Comparison of ENCODE assay signal across 13 mouse cellular contexts in the genomic region with DNA sequence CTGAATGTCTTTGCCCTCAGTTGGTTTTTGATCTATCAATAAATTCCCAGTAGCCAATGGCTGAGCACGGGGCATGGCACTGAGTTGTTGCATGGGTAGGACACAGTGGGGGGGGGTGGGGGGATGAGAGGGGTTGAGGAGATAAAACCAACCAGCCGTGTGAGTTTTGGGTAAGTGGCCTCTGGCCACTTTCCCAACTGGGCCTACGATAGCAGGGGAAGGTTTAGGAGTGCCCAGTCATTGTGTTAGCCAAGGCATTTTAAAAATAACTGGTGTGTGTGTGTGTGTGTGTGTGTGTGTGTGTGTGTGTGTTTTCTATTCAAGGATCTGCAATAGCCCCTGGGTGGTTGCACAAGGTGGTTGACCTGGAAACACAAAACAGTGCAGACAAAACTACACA. TPM values are rescaled to one million over a fixed set of nuclear protein-coding genes. Genes with fewer than 3 reads are reported as not detected.
DNase-seq lines count a peak whose midpoint lies in the region; ATAC-seq and TF ChIP-seq lines count a peak whose summit lies in the region.
"Had no signal": no experiment of that assay in that cellular context is flagged by ENCODE, and none has a peak within 500 bp of the region (broad histone marks: within the 10 kb centered on the region; RNA-seq: fewer than 3 reads in every experiment).

No protein-coding gene starts in this region.

- H3K27ac ChIP-seq in forebrain, embryonic 11.5 days (ENCODE audit: low read depth, low read length): no peak overlapping the region
- no peak overlapping the region for H3K27ac ChIP-seq in forebrain, embryonic 14.5 days (ENCODE audit: low read depth, low read length)
- no peak overlapping the region for H3K27ac ChIP-seq in neural tube, embryonic 12.5 days
- H3K27ac ChIP-seq in stomach, postnatal 0 days (replicated peaks): no peak overlapping the region

- 10% methylated on average over 3 of the region's 3 CpGs for WGBS in forebrain, embryonic 11.5 days
- 14% methylated on average over 3 of the region's 3 CpGs for WGBS in forebrain, embryonic 14.5 days
- 11% methylated on average over 3 of the region's 3 CpGs for WGBS in neural tube, embryonic 12.5 days
- WGBS in stomach, postnatal 0 days: 14% methylated on average over 3 of the region's 3 CpGs

- H3K9ac ChIP-seq in forebrain, embryonic 11.5 days (ENCODE audit: low read length): no peak overlapping the region
- no peak overlapping the region for H3K9ac ChIP-seq in forebrain, embryonic 14.5 days (ENCODE audit: low read length)
- no peak overlapping the region for H3K9ac ChIP-seq in neural tube, embryonic 12.5 days
- H3K9ac ChIP-seq in stomach, postnatal 0 days (ENCODE audit: low read length): no peak overlapping the region
- H3K9ac ChIP-seq: limb, embryonic 12.5 days had no signal

- TF ChIP-seq EP300 in stomach, postnatal 0 days (optimal IDR thresholded peaks at IDR 0.05): no peak

- no peaks in the 10 kb centered on the region for H3K9me3 ChIP-seq in forebrain, embryonic 11.5 days (ENCODE audit: control insufficient read depth, low read length)
- H3K9me3 ChIP-seq in forebrain, embryonic 14.5 days (replicated peaks; ENCODE audit: control insufficient read depth, low read length): no peaks in the 10 kb centered on the region
- no peaks in the 10 kb centered on the region for H3K9me3 ChIP-seq in neural tube, embryonic 12.5 days
- no peaks in the 10 kb centered on the region for H3K9me3 ChIP-seq in stomach, postnatal 0 days (ENCODE audit: control insufficient read depth, low read length)
- H3K9me3 ChIP-seq: hindbrain, embryonic 15.5 days; limb, embryonic 12.5 days had no signal

- no peak overlapping the region for H3K4me3 ChIP-seq in forebrain, embryonic 11.5 days (ENCODE audit: low read depth, low read length)
- H3K4me3 ChIP-seq in forebrain, embryonic 14.5 days (ENCODE audit: low read depth, low read length): no peak overlapping the region
- no peak overlapping the region for H3K4me3 ChIP-seq in neural tube, embryonic 12.5 days
- H3K4me3 ChIP-seq in stomach, postnatal 0 days (ENCODE audit: low read depth, low read length): no peak overlapping the region
- H3K4me3 ChIP-seq: hindbrain, embryonic 15.5 days; limb, embryonic 12.5 days had no signal

- H3K36me3 ChIP-seq in forebrain, embryonic 11.5 days (ENCODE audit: control insufficient read depth, insufficient read depth, low read length): no peaks in the 10 kb centered on the region
- no peaks in the 10 kb centered on the region for H3K36me3 ChIP-seq in forebrain, embryonic 14.5 days (ENCODE audit: control insufficient read depth, insufficient read depth, low read length)
- H3K36me3 ChIP-seq in neural tube, embryonic 12.5 days: no peaks in the 10 kb centered on the region
- H3K36me3 ChIP-seq in stomach, postnatal 0 days (ENCODE audit: control insufficient read depth, insufficient read depth, low read length): no peaks in the 10 kb centered on the region
- H3K36me3 ChIP-seq: hindbrain, embryonic 15.5 days; limb, embryonic 12.5 days had no signal

- DNase-seq in forebrain, embryonic 11.5 days (ENCODE audit: low spot score): no peak
- DNase-seq in forebrain, embryonic 14.5 days (ENCODE audit: low spot score): no peak
- DNase-seq in neural tube, embryonic 10.5 days (ENCODE audit: extremely low spot score, low spot score): no peak
- DNase-seq in heart, postnatal 4 days: peak; percentile 66
- no peak for DNase-seq in stomach, postnatal 0 days (ENCODE audit: low spot score)
- no peak for DNase-seq in cerebellum, postnatal 36 days
- no peak for DNase-seq in adrenal gland, postnatal 25 days
- DNase-seq: B cell, adult 2 months; cerebellum, adult 2 months; layer of hippocampus, postnatal 36 days had no signal

- peak; percentile 28; the same call in 1 of the 2 replicates for ATAC-seq in forebrain, embryonic 11.5 days (replicated peaks; ENCODE audit: low FRiP score)
- no peak for ATAC-seq in forebrain, embryonic 14.5 days
- ATAC-seq in neural tube, embryonic 12.5 days (ENCODE audit: low FRiP score, low read depth): peak; percentile 46; the same call in 1 of the 2 replicates
- no peak for ATAC-seq in stomach, postnatal 0 days (ENCODE audit: low FRiP score, low TSS enrichment)

- H3K4me2 ChIP-seq in forebrain, embryonic 11.5 days (ENCODE audit: low read depth, low read length, severe bottlenecking): no peak overlapping the region
- H3K4me2 ChIP-seq in forebrain, embryonic 14.5 days (ENCODE audit: low read length): no peak overlapping the region
- H3K4me2 ChIP-seq in neural tube, embryonic 12.5 days (replicated peaks): no peak overlapping the region
- 0 out of 2 replicates have a peak overlapping the region, but pooled peaks have one; percentile 3 for H3K4me2 ChIP-seq in stomach, postnatal 0 days (replicated peaks; ENCODE audit: low read depth)

- no peaks in the 10 kb centered on the region for H3K27me3 ChIP-seq in forebrain, embryonic 11.5 days (ENCODE audit: control insufficient read depth, insufficient read depth, low read length)
- no peaks in the 10 kb centered on the region for H3K27me3 ChIP-seq in forebrain, embryonic 14.5 days (replicated peaks; ENCODE audit: control insufficient read depth, insufficient read depth, low read length)
- no peaks in the 10 kb centered on the region for H3K27me3 ChIP-seq in neural tube, embryonic 12.5 days (replicated peaks)
- H3K27me3 ChIP-seq in stomach, postnatal 0 days (ENCODE audit: control insufficient read depth, insufficient read depth, low read length): no peaks in the 10 kb centered on the region
- H3K27me3 ChIP-seq: hindbrain, embryonic 15.5 days; limb, embryonic 12.5 days had no signal

- peaks cover 9% of the 10 kb centered on the region for H3K4me1 ChIP-seq in forebrain, embryonic 11.5 days (replicated peaks; ENCODE audit: control insufficient read depth, insufficient read depth, low read length)
- H3K4me1 ChIP-seq in forebrain, embryonic 14.5 days (ENCODE audit: control insufficient read depth, insufficient read depth, low read length): peaks cover 9% of the 10 kb centered on the region
- peaks cover 18% of the 10 kb centered on the region for H3K4me1 ChIP-seq in neural tube, embryonic 12.5 days
- H3K4me1 ChIP-seq in stomach, postnatal 0 days (replicated peaks; ENCODE audit: control insufficient read depth, insufficient read depth): no peaks in the 10 kb centered on the region; the same call in 1 of the 2 replicates

- no peak for TF ChIP-seq CTCF in stomach, postnatal 0 days (IDR thresholded peaks at IDR 0.05; ENCODE audit: low read depth)

RNA-seq across cellular contexts. Expression of a gene that starts 12.4 kb away (rescaled TPM):
- polyA plus RNA-seq in forebrain, embryonic 11.5 days (2014; fragmentation: Nextera tagmentation; extraction: Ambion mirVana): 62.6 and 69.6 TPM in 2 replicates
- 68.3 and 86.6 TPM in 2 replicates for polyA plus RNA-seq in forebrain, embryonic 14.5 days (2014; fragmentation: Nextera tagmentation; extraction: Ambion mirVana)
- polyA plus RNA-seq in neural tube, embryonic 12.5 days (2016; fragmentation: Nextera tagmentation; extraction: Ambion mirVana): 59.8 and 61.4 TPM in 2 replicates
- total RNA-seq in heart, postnatal 4 days (2021): 10 to 100 TPM; 92.5 to 97.5 TPM
- 12.6 and 12.9 TPM in 2 replicates for polyA plus RNA-seq in stomach, postnatal 0 days (2015; fragmentation: Nextera tagmentation; extraction: Ambion mirVana)
- total RNA-seq in adrenal gland, postnatal 25 days (2021): 142 and 154 TPM in 2 replicates

RNA-seq across cellular contexts. Expression of a gene that starts 21.9 kb away (rescaled TPM):
- 0.79 and 1.0 TPM in 2 replicates for polyA plus RNA-seq in forebrain, embryonic 11.5 days (2014; fragmentation: Nextera tagmentation; extraction: Ambion mirVana)
- 6.5 and 9.8 TPM in 2 replicates for polyA plus RNA-seq in forebrain, embryonic 14.5 days (2014; fragmentation: Nextera tagmentation; extraction: Ambion mirVana)
- polyA plus RNA-seq in neural tube, embryonic 12.5 days (2016; fragmentation: Nextera tagmentation; extraction: Ambion mirVana): 2.1 and 3.0 TPM in 2 replicates
- 10 to 100 TPM; 13.9 to 14.6 TPM for total RNA-seq in heart, postnatal 4 days (2021)
- polyA plus RNA-seq in stomach, postnatal 0 days (2015; fragmentation: Nextera tagmentation; extraction: Ambion mirVana): 37.8 and 38.2 TPM in 2 replicates
- total RNA-seq in adrenal gland, postnatal 25 days (2021): 180 and 181 TPM in 2 replicates

RNA-seq across cellular contexts. Expression of a gene that starts 58.4 kb away (rescaled TPM):
- polyA plus RNA-seq in forebrain, embryonic 11.5 days (2014; fragmentation: Nextera tagmentation; extraction: Ambion mirVana): 695 and 710 TPM in 2 replicates
- polyA plus RNA-seq in forebrain, embryonic 14.5 days (2014; fragmentation: Nextera tagmentation; extraction: Ambion mirVana): 646 and 673 TPM in 2 replicates
- polyA plus RNA-seq in neural tube, embryonic 12.5 days (2016; fragmentation: Nextera tagmentation; extraction: Ambion mirVana): 578 and 583 TPM in 2 replicates
- 100 to 1,000 TPM; 211 to 213 TPM for total RNA-seq in heart, postnatal 4 days (2021)
- polyA plus RNA-seq in stomach, postnatal 0 days (2015; fragmentation: Nextera tagmentation; extraction: Ambion mirVana): 247 and 248 TPM in 2 replicates
- 301 and 333 TPM in 2 replicates for total RNA-seq in adrenal gland, postnatal 25 days (2021)

RNA-seq across cellular contexts. Expression of a gene that starts 58.4 kb away (rescaled TPM):
- 14.2 and 15.0 TPM in 2 replicates for polyA plus RNA-seq in forebrain, embryonic 11.5 days (2014; fragmentation: Nextera tagmentation; extraction: Ambion mirVana)
- polyA plus RNA-seq in forebrain, embryonic 14.5 days (2014; fragmentation: Nextera tagmentation; extraction: Ambion mirVana): 11.5 and 13.3 TPM in 2 replicates
- 10.9 and 12.3 TPM in 2 replicates for polyA plus RNA-seq in neural tube, embryonic 12.5 days (2016; fragmentation: Nextera tagmentation; extraction: Ambion mirVana)
- total RNA-seq in heart, postnatal 4 days (2021): 10 to 100 TPM; 17.1 to 18.6 TPM
- 9.9 and 10.4 TPM in 2 replicates for polyA plus RNA-seq in stomach, postnatal 0 days (2015; fragmentation: Nextera tagmentation; extraction: Ambion mirVana)
- 24.7 and 29.0 TPM in 2 replicates for total RNA-seq in adrenal gland, postnatal 25 days (2021)

Comparison
In these comparisons a context has a peak if more than half of its experiments do, and no peak if none do; other contexts are left out.
1. ATAC-seq: peak in forebrain, embryonic 11.5 days (single experiment) and neural tube, embryonic 12.5 days (single experiment); none in forebrain, embryonic 14.5 days (single experiment) and stomach, postnatal 0 days (single experiment).